Mouse (Mus musculus): ENCODE results near the gene Ybx1. TPM values are rescaled to one million over a fixed set of nuclear protein-coding genes. Genes with fewer than 3 reads are reported as not detected.

The Ybx1 gene
- 1,520 and 1,534 TPM in 2 replicates for polyA plus RNA-seq (2011; ENCODE audit: insufficient read depth, insufficient read length, low read depth, missing spikeins)

- H3K27me3 ChIP-seq (ENCODE audit: control insufficient read depth, insufficient read depth, low read length, poor library complexity, severe bottlenecking): no peaks in the 10 kb centered on the region
- no peak for TF ChIP-seq EP300 (IDR thresholded peaks at IDR 0.05; ENCODE audit: insufficient read depth, low read depth, low read length)
- peak; percentile 5 for TF ChIP-seq POLR2A (IDR thresholded peaks at IDR 0.05; ENCODE audit: insufficient read depth, low read length)
- peak within 1 kb of the TSS; percentile 93 for H3K9ac ChIP-seq (ENCODE audit: low read depth, poor library complexity, severe bottlenecking)
- H3K36me3 ChIP-seq (ENCODE audit: control insufficient read depth, insufficient read depth, low read length, poor library complexity, severe bottlenecking): peaks cover 33% of the 10 kb centered on the region
- H3K4me3 ChIP-seq (ENCODE audit: low read depth, low read length): peak within 1 kb of the TSS; percentile 100
- no peaks in the 10 kb centered on the region for H3K4me1 ChIP-seq (ENCODE audit: control insufficient read depth, insufficient read depth, low read length)
- H3K27ac ChIP-seq (ENCODE audit: insufficient read depth, low read length): peak within 1 kb of the TSS; percentile 87
- no peaks in the 10 kb centered on the region for H3K9me3 ChIP-seq (replicated peaks; ENCODE audit: control insufficient read depth, insufficient read depth, low read length, poor library complexity, severe bottlenecking)
Measured at GRCm38 (mm10) chr4:119294415-119295133, at the start of gene Ybx1. Gene Ybx1, minus strand, starts transcription at chr4:119294604.

DNA sequence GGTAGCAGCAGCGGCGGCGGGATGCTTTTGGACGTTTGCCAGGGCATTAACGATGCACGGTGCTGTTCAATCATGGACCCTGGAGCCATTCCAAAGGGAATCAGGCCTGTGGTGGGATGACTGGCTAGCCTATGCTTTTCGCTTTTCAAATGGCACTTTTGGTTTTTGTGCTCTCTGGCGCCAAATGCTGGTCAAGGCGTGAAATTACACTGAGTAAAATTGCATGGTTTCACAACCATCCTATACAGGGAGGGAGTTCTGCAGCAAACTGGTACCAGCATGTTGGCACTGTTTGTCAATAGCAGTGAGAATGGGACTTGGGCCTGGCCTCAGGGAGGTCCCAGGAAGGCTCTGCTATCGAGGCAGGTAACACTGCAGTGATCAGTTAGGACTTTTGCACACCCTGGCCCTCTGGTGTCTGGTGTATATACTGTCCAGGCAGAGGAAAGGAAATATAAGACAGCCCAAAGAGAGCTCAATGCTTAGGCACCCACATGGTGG lies 44.5 kb upstream of the Ybx1 start:
- no peaks in the 10 kb centered on the region for H3K4me1 ChIP-seq (ENCODE audit: control insufficient read depth, insufficient read depth, low read length)
- H3K4me3 ChIP-seq (ENCODE audit: low read depth, low read length): no peak overlapping the region
- H3K27ac ChIP-seq (ENCODE audit: insufficient read depth, low read length): no peak overlapping the region
- no peaks in the 10 kb centered on the region for H3K9me3 ChIP-seq (replicated peaks; ENCODE audit: control insufficient read depth, insufficient read depth, low read length, poor library complexity, severe bottlenecking)
- H3K27me3 ChIP-seq (ENCODE audit: control insufficient read depth, insufficient read depth, low read length, poor library complexity, severe bottlenecking): no peaks in the 10 kb centered on the region
- no peak overlapping the region for H3K9ac ChIP-seq (ENCODE audit: low read depth, poor library complexity, severe bottlenecking)
- no peaks in the 10 kb centered on the region for H3K36me3 ChIP-seq (ENCODE audit: control insufficient read depth, insufficient read depth, low read length, poor library complexity, severe bottlenecking)
- TF ChIP-seq CTCF (IDR thresholded peaks at IDR 0.05; ENCODE audit: low read depth, low read length) (peak; percentile 28), POLR2A (IDR thresholded peaks at IDR 0.05; ENCODE audit: insufficient read depth, low read length) (no peak)

- no peak for TF ChIP-seq POLR2A (IDR thresholded peaks at IDR 0.05; ENCODE audit: insufficient read depth, low read length)
- no peak for TF ChIP-seq EP300 (IDR thresholded peaks at IDR 0.05; ENCODE audit: insufficient read depth, low read depth, low read length)
- no peak for TF ChIP-seq CTCF (IDR thresholded peaks at IDR 0.05; ENCODE audit: low read depth, low read length)
- H3K4me3 ChIP-seq (ENCODE audit: low read depth, low read length): no peak overlapping the region
- no peaks in the 10 kb centered on the region for H3K4me1 ChIP-seq (ENCODE audit: control insufficient read depth, insufficient read depth, low read length)
- H3K36me3 ChIP-seq (ENCODE audit: control insufficient read depth, insufficient read depth, low read length, poor library complexity, severe bottlenecking): no peaks in the 10 kb centered on the region
- H3K9me3 ChIP-seq (replicated peaks; ENCODE audit: control insufficient read depth, insufficient read depth, low read length, poor library complexity, severe bottlenecking): no peaks in the 10 kb centered on the region
- H3K27ac ChIP-seq (ENCODE audit: insufficient read depth, low read length): no peak overlapping the region
- H3K27me3 ChIP-seq (ENCODE audit: control insufficient read depth, insufficient read depth, low read length, poor library complexity, severe bottlenecking): no peaks in the 10 kb centered on the region
- no peak overlapping the region for H3K9ac ChIP-seq (ENCODE audit: low read depth, poor library complexity, severe bottlenecking)
Measured at GRCm38 (mm10) chr4:119338422-119338821, 44.0 kb upstream of the Ybx1 start.

DNA sequence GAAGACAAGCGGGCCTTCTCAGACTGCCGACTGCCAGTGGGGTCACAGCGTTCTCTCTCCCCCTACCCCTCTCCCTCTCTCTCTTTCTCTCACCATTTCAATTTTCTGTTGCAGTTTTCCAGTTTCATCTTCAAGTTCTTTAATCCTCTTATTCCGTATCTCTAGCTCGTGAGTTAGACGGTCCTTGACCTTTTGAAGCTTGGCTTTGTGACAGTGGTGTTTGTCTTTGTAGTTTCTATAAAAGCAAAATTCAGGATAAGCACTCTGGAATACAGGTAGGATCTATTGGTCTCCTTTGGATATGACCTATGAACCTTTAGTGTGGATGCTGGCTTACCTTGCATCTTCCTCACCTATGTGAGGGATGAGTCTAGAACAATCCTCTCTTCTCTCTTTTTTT lies 39.1 kb upstream of the Ybx1 start:
- Histone ChIP-seq H3K9ac (ENCODE audit: low read depth, poor library complexity, severe bottlenecking) (no peak overlapping the region), H3K4me1 (ENCODE audit: control insufficient read depth, insufficient read depth, low read length) (no peaks in the 10 kb centered on the region), H3K36me3 (ENCODE audit: control insufficient read depth, insufficient read depth, low read length, poor library complexity, severe bottlenecking) (no peaks in the 10 kb centered on the region), H3K27me3 (ENCODE audit: control insufficient read depth, insufficient read depth, low read length, poor library complexity, severe bottlenecking) (no peaks in the 10 kb centered on the region), H3K27ac (ENCODE audit: insufficient read depth, low read length) (no peak overlapping the region), H3K4me3 (ENCODE audit: low read depth, low read length) (no peak overlapping the region), H3K9me3 (replicated peaks; ENCODE audit: control insufficient read depth, insufficient read depth, low read length, poor library complexity, severe bottlenecking) (no peaks in the 10 kb centered on the region)
- no peak for TF ChIP-seq CTCF (IDR thresholded peaks at IDR 0.05; ENCODE audit: low read depth, low read length)
- TF ChIP-seq POLR2A (IDR thresholded peaks at IDR 0.05; ENCODE audit: insufficient read depth, low read length): no peak
- TF ChIP-seq EP300 (IDR thresholded peaks at IDR 0.05; ENCODE audit: insufficient read depth, low read depth, low read length): no peak

DNA sequence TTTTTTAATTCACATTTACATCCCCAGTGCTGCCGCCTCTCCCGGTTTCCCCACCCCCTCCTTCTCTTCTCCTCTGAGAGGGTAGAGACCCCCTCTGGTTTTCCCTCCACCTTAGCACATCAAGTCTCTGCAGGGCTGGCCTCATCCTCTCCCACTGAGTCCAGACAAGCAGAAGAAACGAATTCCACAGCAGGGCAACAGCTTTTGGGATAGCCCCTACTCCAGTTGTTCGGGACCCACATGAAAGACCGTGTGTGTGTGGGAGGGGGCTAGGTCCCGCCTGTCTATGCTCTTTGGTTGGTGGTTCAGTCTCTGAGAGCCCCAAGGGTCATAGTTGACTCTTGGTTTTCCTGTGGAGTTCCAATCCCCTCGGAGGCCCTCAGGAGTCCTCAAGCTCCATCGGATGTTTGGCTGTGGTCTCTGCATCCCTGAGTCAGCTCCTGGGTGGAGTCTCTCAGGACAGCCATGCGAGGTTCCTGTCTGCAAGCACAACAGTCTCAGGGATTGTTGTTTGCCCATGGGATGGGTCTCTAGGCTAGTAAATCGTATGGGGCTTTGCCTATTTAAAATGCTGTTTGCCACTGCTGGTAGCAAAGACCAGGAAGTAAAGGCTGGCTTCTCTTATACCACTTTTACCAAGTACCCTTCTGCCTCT lies 26.6 kb upstream of the Ybx1 start:
- Histone ChIP-seq H3K27ac (ENCODE audit: insufficient read depth, low read length) (peak overlapping the region; percentile 15; the same call in 1 of the 2 replicates), H3K9me3 (replicated peaks; ENCODE audit: control insufficient read depth, insufficient read depth, low read length, poor library complexity, severe bottlenecking) (no peaks in the 10 kb centered on the region), H3K4me3 (ENCODE audit: low read depth, low read length) (peak overlapping the region; percentile 83), H3K4me1 (ENCODE audit: control insufficient read depth, insufficient read depth, low read length) (no peaks in the 10 kb centered on the region), H3K9ac (ENCODE audit: low read depth, poor library complexity, severe bottlenecking) (peak overlapping the region; percentile 83), H3K36me3 (ENCODE audit: control insufficient read depth, insufficient read depth, low read length, poor library complexity, severe bottlenecking) (peaks cover 6% of the 10 kb centered on the region; the same call in 1 of the 2 replicates), H3K27me3 (ENCODE audit: control insufficient read depth, insufficient read depth, low read length, poor library complexity, severe bottlenecking) (no peaks in the 10 kb centered on the region)
- TF ChIP-seq EP300 (IDR thresholded peaks at IDR 0.05; ENCODE audit: insufficient read depth, low read depth, low read length): no peak
- TF ChIP-seq POLR2A (IDR thresholded peaks at IDR 0.05; ENCODE audit: insufficient read depth, low read length): no peak
- no peak for TF ChIP-seq CTCF (IDR thresholded peaks at IDR 0.05; ENCODE audit: low read depth, low read length)

Data from ES-Bruce4 (cell line).